Mouse (Mus musculus): ENCODE data around the gene Arl10. TPM values are rescaled to one million over a fixed set of nuclear protein-coding genes. Genes with fewer than 3 reads are reported as not detected.

Arl10 gene
- total and polyA plus RNA-seq, 3 experiments: 5.1 to 10.9 TPM; not detected in 1

DNA sequence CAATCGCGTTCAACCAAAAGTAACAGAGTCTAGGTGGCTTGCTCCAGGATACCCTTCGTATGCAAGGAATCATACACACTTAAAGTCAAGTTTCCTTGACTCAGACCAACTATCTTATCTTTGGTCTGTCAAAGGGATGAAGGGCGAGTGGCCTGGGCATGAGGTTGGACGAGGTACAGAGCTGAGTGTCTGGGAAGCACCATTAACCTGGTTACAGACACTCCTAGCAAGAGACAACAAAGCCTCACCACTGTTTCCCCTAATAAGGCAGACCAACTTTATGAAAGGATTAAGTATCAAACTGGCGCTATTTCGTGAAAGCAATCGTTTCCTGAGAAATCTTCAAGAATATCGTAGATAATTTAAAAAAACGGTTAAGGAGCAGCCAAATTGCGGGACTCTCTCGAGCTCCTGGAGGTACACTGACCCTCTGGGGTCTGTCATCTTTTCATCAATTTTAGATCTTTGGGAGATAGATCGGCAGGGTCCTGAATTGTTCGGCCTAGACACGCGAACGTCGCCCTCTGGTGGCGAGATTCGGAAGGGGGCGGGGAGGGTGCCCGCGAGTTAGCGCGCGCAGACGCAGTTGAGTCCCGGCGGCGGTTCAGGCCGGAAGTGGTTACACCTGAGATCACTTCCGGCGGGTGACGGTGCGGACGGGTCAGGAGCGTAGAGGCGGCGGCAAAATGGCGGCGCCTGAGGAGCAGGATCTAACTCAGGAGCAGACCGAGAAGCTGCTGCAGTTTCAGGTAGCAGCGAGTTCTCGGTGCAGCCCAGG lies 46.5 kb downstream of the Arl10 start, which contains the start of gene Faf2 (continued):
- TF ChIP-seq TBP (IDR thresholded peaks at IDR 0.05; ENCODE audit: low read depth, low read length) (peak; percentile 69; the same call in 1 of the 2 replicates), HCFC1 (IDR thresholded peaks at IDR 0.05; ENCODE audit: low read depth, low read length) (peak; percentile 87), ZNF384 (IDR thresholded peaks at IDR 0.05; ENCODE audit: low read depth, low read length) (no peak), EP300 (IDR thresholded peaks at IDR 0.05; ENCODE audit: low read depth in 1 of 2, low read length in 2 of 2) (0 out of 4 replicates have a peak, but pooled peaks of 1 of the 2 experiments have one; percentile 28)

DNA sequence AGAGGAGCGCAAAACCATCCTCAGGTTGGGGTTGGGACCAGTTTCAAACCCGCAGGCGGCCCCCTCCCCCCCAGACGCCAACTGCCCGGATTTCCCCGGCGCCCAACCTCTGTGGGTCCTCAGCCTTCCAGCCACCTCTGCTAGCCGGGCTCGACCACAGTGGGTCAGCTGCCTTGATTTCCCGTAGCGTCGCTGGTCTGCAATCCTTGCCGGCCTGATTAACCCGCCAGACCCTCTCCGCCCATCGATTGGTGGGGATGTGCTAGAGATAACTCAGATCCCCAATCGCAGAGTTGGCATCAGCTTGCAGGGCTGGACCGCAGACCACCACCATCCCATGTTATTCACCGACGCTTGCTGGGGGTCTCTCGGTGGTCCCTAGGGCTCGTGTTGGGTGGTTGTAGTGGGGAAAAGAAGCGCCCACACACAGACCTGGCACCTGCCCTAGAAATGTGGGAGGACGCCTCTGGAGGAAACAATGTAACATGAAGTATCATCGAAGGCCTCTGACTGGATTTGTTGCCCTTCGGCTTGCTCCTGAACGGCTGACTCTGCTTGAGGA lies 47.2 kb downstream of the Arl10 start:
- H3K27ac ChIP-seq (ENCODE audit: control insufficient read depth, low read depth, low read length): peak overlapping the region; percentile 70
- peak overlapping the region; percentile 83 to 96 for H3K4me3 ChIP-seq (ENCODE audit: control insufficient read depth in 1 of 2, insufficient read depth in 1 of 2, low read depth in 2 of 2, low read length in 2 of 2)
- H3K4me1 ChIP-seq (ENCODE audit: control insufficient read depth in 1 of 2, insufficient read depth in 2 of 2, low read length in 2 of 2): peaks cover 0 to 11% of the 10 kb centered on the region in 2 experiments; a peak in 3 of 4 replicates
- peaks cover 47% of the 10 kb centered on the region for H3K79me2 ChIP-seq (ENCODE audit: control insufficient read depth, insufficient read depth, low read length, poor library complexity)
- H3K9ac ChIP-seq (ENCODE audit: control insufficient read depth, low read depth, low read length, poor library complexity, severe bottlenecking): peak overlapping the region; percentile 97
- DNase-seq (ENCODE audit: low read depth, low spot score): peak; percentile 53
- TF ChIP-seq EP300 (IDR thresholded peaks at IDR 0.05; ENCODE audit: low read depth in 1 of 2, low read length in 2 of 2): no peak
- TF ChIP-seq ZNF384 (IDR thresholded peaks at IDR 0.05; ENCODE audit: low read depth, low read length): no peak
- no peak for TF ChIP-seq MEF2A (IDR thresholded peaks at IDR 0.05; ENCODE audit: extremely low read depth, insufficient replicate concordance, low read depth, low read length, poor library complexity, severe bottlenecking)
- no peak for TF ChIP-seq MYC (IDR thresholded peaks at IDR 0.05; ENCODE audit: low read depth, low read length)
- 0 out of 2 replicates have a peak, but pooled peaks have one; percentile 16 for TF ChIP-seq MAX (IDR thresholded peaks at IDR 0.05; ENCODE audit: low read length)
- no peaks in the 10 kb centered on the region for H3K27me3 ChIP-seq (ENCODE audit: control insufficient read depth in 1 of 2, insufficient read depth in 2 of 2, low read length in 2 of 2)
- no peaks in the 10 kb centered on the region for H3K9me3 ChIP-seq (replicated peaks; ENCODE audit: insufficient read depth, low read length)
- peaks cover 0 to 17% of the 10 kb centered on the region in 2 experiments; a peak in 2 of 4 replicates for H3K36me3 ChIP-seq (ENCODE audit: control insufficient read depth in 1 of 2, insufficient read depth in 2 of 2, low read length in 2 of 2)

DNA sequence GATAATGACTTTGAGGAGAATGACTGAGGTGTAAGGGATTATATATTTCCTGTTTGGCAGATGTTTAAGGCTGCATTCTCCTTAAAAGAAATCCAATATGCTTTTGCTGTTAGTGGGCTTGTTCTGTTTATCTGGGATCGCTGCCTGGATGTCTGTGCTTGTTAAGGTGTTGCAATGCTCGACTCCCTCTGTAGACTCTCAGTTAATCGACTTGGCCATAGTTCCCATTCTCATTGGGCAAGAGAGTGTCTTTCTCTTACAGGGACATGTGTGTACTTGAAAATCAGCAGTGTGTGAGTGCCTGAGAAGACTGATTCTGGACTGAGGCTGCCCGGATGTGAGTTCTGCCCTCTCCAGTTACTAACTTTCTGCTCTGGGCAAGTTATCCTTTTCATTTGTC lies 54.3 kb downstream of the Arl10 start:
- Histone ChIP-seq H3K9me3 (replicated peaks; ENCODE audit: insufficient read depth, low read length) (no peaks in the 10 kb centered on the region), H3K4me3 (ENCODE audit: control insufficient read depth in 1 of 2, insufficient read depth in 1 of 2, low read depth in 2 of 2, low read length in 2 of 2) (no peak overlapping the region), H3K79me2 (ENCODE audit: control insufficient read depth, insufficient read depth, low read length, poor library complexity) (peaks cover 43% of the 10 kb centered on the region), H3K4me1 (ENCODE audit: control insufficient read depth in 1 of 2, insufficient read depth in 2 of 2, low read length in 2 of 2) (no peaks in the 10 kb centered on the region), H3K36me3 (ENCODE audit: control insufficient read depth in 1 of 2, insufficient read depth in 2 of 2, low read length in 2 of 2) (peaks cover 3 to 8% of the 10 kb centered on the region in 2 experiments; a peak in 3 of 4 replicates), H3K27me3 (ENCODE audit: control insufficient read depth in 1 of 2, insufficient read depth in 2 of 2, low read length in 2 of 2) (no peaks in the 10 kb centered on the region), H3K27ac (ENCODE audit: control insufficient read depth, low read depth, low read length) (no peak overlapping the region), H3K9ac (ENCODE audit: control insufficient read depth, low read depth, low read length, poor library complexity, severe bottlenecking) (no peak overlapping the region)
- DNase-seq (ENCODE audit: low read depth, low spot score): no peak
- TF ChIP-seq MYC (IDR thresholded peaks at IDR 0.05; ENCODE audit: low read depth, low read length) (no peak), RAD21 (IDR thresholded peaks at IDR 0.05; ENCODE audit: low read depth, low read length) (no peak), ZC3H11A (IDR thresholded peaks at IDR 0.05; ENCODE audit: low read depth, low read length) (no peak), HCFC1 (IDR thresholded peaks at IDR 0.05; ENCODE audit: low read depth, low read length) (no peak)

Other genes starting within 250 kb of the Arl10 start
- 1.8 and 2.1 TPM in 2 replicates for gene Cplx2, start 203.7 kb upstream of the Arl10 start, total RNA-seq (2012; rRNA removed)
- gene Cplx2, start 203.7 kb upstream of the Arl10 start, polyA plus RNA-seq (2012; ENCODE audit: insufficient read depth in 1 of 2, insufficient read length in 2 of 2, low read depth in 1 of 2, low replicate concordance in 2 of 2, missing spikeins in 1 of 2): 1 to 10 TPM in 1 of 2 experiments, not detected in 1; 4.7 TPM
- 89.6 and 94.0 TPM in 2 replicates for gene Thoc3, start 106.2 kb upstream of the Arl10 start, total RNA-seq (2012; rRNA removed)
- gene Thoc3, start 106.2 kb upstream of the Arl10 start, polyA plus RNA-seq (2012; ENCODE audit: insufficient read depth in 1 of 2, insufficient read length in 2 of 2, low read depth in 1 of 2, low replicate concordance in 2 of 2, missing spikeins in 1 of 2): 100 to 1,000 TPM in 1 of 2 experiments, not detected in 1; 109 TPM
- 4.9 and 5.6 TPM in 2 replicates for gene Simc1, start 71.2 kb upstream of the Arl10 start, total RNA-seq (2012; rRNA removed)
- 10 to 100 TPM in 1 of 2 experiments, not detected in 1; 11.9 TPM for gene Simc1, start 71.2 kb upstream of the Arl10 start, polyA plus RNA-seq (2012; ENCODE audit: insufficient read depth in 1 of 2, insufficient read length in 2 of 2, low read depth in 1 of 2, low replicate concordance in 2 of 2, missing spikeins in 1 of 2)
- 32.0 and 34.2 TPM in 2 replicates for gene 4833439L19Rik, start 9.6 kb upstream of the Arl10 start, total RNA-seq (2012; rRNA removed)
- 10 to 100 TPM in 1 of 2 experiments, not detected in 1; 53.8 TPM for gene 4833439L19Rik, start 9.6 kb upstream of the Arl10 start, polyA plus RNA-seq (2012; ENCODE audit: insufficient read depth in 1 of 2, insufficient read length in 2 of 2, low read depth in 1 of 2, low replicate concordance in 2 of 2, missing spikeins in 1 of 2)
- 126 and 131 TPM in 2 replicates for gene Nop16, start 15.1 kb downstream of the Arl10 start, total RNA-seq (2012; rRNA removed)
- gene Nop16, start 15.1 kb downstream of the Arl10 start, polyA plus RNA-seq (2012; ENCODE audit: insufficient read depth in 1 of 2, insufficient read length in 2 of 2, low read depth in 1 of 2, low replicate concordance in 2 of 2, missing spikeins in 1 of 2): 100 to 1,000 TPM in 1 of 2 experiments, not detected in 1; 172 TPM
- 54.0 and 59.8 TPM in 2 replicates for gene Higd2a, start 15.2 kb downstream of the Arl10 start, total RNA-seq (2012; rRNA removed)
- gene Higd2a, start 15.2 kb downstream of the Arl10 start, polyA plus RNA-seq (2012; ENCODE audit: insufficient read depth in 1 of 2, insufficient read length in 2 of 2, low read depth in 1 of 2, low replicate concordance in 2 of 2, missing spikeins in 1 of 2): 100 to 1,000 TPM in 1 of 2 experiments, not detected in 1; 131 TPM
- 23.5 and 25.0 TPM in 2 replicates for gene Cltb, start 36.3 kb downstream of the Arl10 start, total RNA-seq (2012; rRNA removed)
- 10 to 100 TPM in 1 of 2 experiments, not detected in 1; 59.9 TPM for gene Cltb, start 36.3 kb downstream of the Arl10 start, polyA plus RNA-seq (2012; ENCODE audit: insufficient read depth in 1 of 2, insufficient read length in 2 of 2, low read depth in 1 of 2, low replicate concordance in 2 of 2, missing spikeins in 1 of 2)
- gene Faf2, start 46.8 kb downstream of the Arl10 start, total RNA-seq (2012; rRNA removed): 27.8 and 31.4 TPM in 2 replicates
- 10 to 100 TPM in 1 of 2 experiments, not detected in 1; 39.3 TPM for gene Faf2, start 46.8 kb downstream of the Arl10 start, polyA plus RNA-seq (2012; ENCODE audit: insufficient read depth in 1 of 2, insufficient read length in 2 of 2, low read depth in 1 of 2, low replicate concordance in 2 of 2, missing spikeins in 1 of 2)
- gene Rnf44, start 118.9 kb downstream of the Arl10 start, total RNA-seq (2012; rRNA removed): 10.4 and 10.7 TPM in 2 replicates
- gene Rnf44, start 118.9 kb downstream of the Arl10 start, polyA plus RNA-seq (2012; ENCODE audit: insufficient read depth in 1 of 2, insufficient read length in 2 of 2, low read depth in 1 of 2, low replicate concordance in 2 of 2, missing spikeins in 1 of 2): 10 to 100 TPM in 1 of 2 experiments, not detected in 1; 60.5 TPM
- not detected in 2 replicates for gene Cdhr2, start 126.4 kb downstream of the Arl10 start, total RNA-seq (2012; rRNA removed)
- gene Cdhr2, start 126.4 kb downstream of the Arl10 start, polyA plus RNA-seq (2012; ENCODE audit: insufficient read depth in 1 of 2, insufficient read length in 2 of 2, low read depth in 1 of 2, low replicate concordance in 2 of 2, missing spikeins in 1 of 2): not detected
- gene Gprin1, start 174.9 kb downstream of the Arl10 start, total RNA-seq (2012; rRNA removed): not detected in 2 replicates
- not detected for gene Gprin1, start 174.9 kb downstream of the Arl10 start, polyA plus RNA-seq (2012; ENCODE audit: insufficient read depth in 1 of 2, insufficient read length in 2 of 2, low read depth in 1 of 2, low replicate concordance in 2 of 2, missing spikeins in 1 of 2)
- not detected in 2 replicates for gene Sncb, start 191.6 kb downstream of the Arl10 start, total RNA-seq (2012; rRNA removed)
- gene Sncb, start 191.6 kb downstream of the Arl10 start, polyA plus RNA-seq (2012; ENCODE audit: insufficient read depth in 1 of 2, insufficient read length in 2 of 2, low read depth in 1 of 2, low replicate concordance in 2 of 2, missing spikeins in 1 of 2): not detected
- gene Eif4e1b, start 209.0 kb downstream of the Arl10 start, total RNA-seq (2012; rRNA removed): not detected in 2 replicates
- gene Eif4e1b, start 209.0 kb downstream of the Arl10 start, polyA plus RNA-seq (2012; ENCODE audit: insufficient read depth in 1 of 2, insufficient read length in 2 of 2, low read depth in 1 of 2, low replicate concordance in 2 of 2, missing spikeins in 1 of 2): not detected
- 3.3 and 4.1 TPM in 2 replicates for gene Tspan17, start 214.4 kb downstream of the Arl10 start, total RNA-seq (2012; rRNA removed)
- gene Tspan17, start 214.4 kb downstream of the Arl10 start, polyA plus RNA-seq (2012; ENCODE audit: insufficient read depth in 1 of 2, insufficient read length in 2 of 2, low read depth in 1 of 2, low replicate concordance in 2 of 2, missing spikeins in 1 of 2): 10 to 100 TPM in 1 of 2 experiments, not detected in 1; 23.0 TPM